Mouse (Mus musculus): ENCODE measurements around the gene Serpinb1a.

Serpinb1a gene

GRCm38 (mm10) chr13:32799131-32799530 is 51.9 kb downstream of the Serpinb1a start:
- no peak for DNase-seq (ENCODE audit: low read depth)

GRCm38 (mm10) chr13:32797085-32797484 is 53.9 kb downstream of the Serpinb1a start:
- no peak for DNase-seq (ENCODE audit: low read depth)

GRCm38 (mm10) chr13:32795166-32795565 is 55.8 kb downstream of the Serpinb1a start:
- DNase-seq (ENCODE audit: low read depth) = no peak

- DNase-seq (ENCODE audit: low read depth) = no peak
These were observed 56.4 kb downstream of the Serpinb1a start for GRCm38 (mm10) chr13:32794619-32795018.

Measured in fibroblast of lung, adult 2 months (primary cell).